Mouse (Mus musculus) liver, postnatal 0 days (tissue): ENCODE data around the gene Prss23.

Source experiments
- CTCF ChIP-seq: sonication (generic); IDR thresholded peaks from 2 replicates; pipeline ENCODE4 v1.5.1; 2016; ENCODE audit warnings: antibody characterized with exemption, low read depth
- EP300 ChIP-seq: IDR thresholded peaks from 2 replicates; pipeline ENCODE4 v1.6.1; 2016; ENCODE audit warnings: antibody characterized with exemption, low read depth, mild to moderate bottlenecking

DNA sequence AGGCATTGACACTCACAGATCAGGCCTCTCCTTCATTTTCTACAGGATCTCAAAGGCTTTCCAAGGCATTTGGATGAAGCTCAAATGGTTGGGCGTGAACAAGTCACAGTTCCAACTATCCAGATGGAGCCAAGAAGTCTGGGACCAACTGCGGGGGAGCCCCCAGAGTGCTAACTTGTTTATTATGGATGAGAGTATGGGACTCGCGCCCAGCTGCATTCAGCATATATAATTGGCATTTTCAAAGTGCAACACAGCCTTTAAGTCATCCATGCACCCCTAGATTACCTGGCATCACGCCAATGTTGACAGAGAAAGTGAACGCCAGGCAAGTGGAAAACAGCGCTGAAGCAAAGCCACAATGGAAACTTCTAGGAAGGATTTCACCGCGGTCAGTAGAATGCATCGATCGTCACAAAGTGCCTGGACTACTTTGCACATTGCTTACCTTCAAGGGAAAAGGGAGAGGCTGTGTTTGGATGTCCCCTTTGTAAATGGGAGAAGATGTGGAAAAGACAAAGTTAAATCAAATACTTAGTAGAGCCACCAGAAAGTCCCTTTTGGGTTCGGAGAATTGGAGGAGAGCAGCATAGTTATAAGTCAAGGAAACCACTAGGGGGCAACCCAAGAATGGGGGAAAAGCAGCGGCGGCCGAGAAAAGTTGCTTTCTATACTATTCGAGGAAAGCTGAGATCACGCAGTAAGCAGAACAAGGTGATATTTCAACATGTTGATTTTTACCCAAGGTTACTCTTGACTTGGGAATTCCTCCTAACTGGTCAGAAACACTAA, 27.3 kb downstream of the Prss23 start:
- peak; percentile 76 for TF ChIP-seq CTCF
- TF ChIP-seq EP300, result no peak
